Mouse (Mus musculus) kidney, embryonic 16.5 days (tissue): ENCODE results near the gene Trappc6b. TPM values are rescaled to one million over a fixed set of nuclear protein-coding genes. Genes with fewer than 3 reads are reported as not detected.

Source experiments
- ATAC-seq: fragments of 200-750 bp; cut with Nextera tagmentation; 2 replicates; pipeline ENCODE4 v1.8.0; 2017; ENCODE audit warnings: moderate TSS enrichment; ENCODE audit not compliant: low FRiP score, low TSS enrichment
- H3K27ac ChIP-seq: fragments of 300-500 bp; sonication (generic); 2 replicates; pipeline ENCODE4 v1.5.1; 2014; ENCODE audit warnings: low read length
- H3K27me3 ChIP-seq: fragments of 300-500 bp; sonication (generic); 2 replicates; pipeline ENCODE4 v1.6.1; 2014; ENCODE audit warnings: low read length, control low read depth, mixed read lengths; ENCODE audit not compliant: insufficient read depth
- H3K36me3 ChIP-seq: fragments of 300-500 bp; sonication (generic); 2 replicates; pipeline ENCODE4 v1.6.1; 2014; ENCODE audit warnings: low read length, control low read depth, mixed read lengths; ENCODE audit not compliant: insufficient read depth
- H3K4me1 ChIP-seq: fragments of 300-500 bp; sonication (generic); 2 replicates; pipeline ENCODE4 v1.6.1; 2014; ENCODE audit warnings: low read length, control low read depth, mixed read lengths; ENCODE audit not compliant: insufficient read depth
- H3K4me2 ChIP-seq: fragments of 300-500 bp; sonication (generic); replicated peaks from 2 replicates; pipeline ENCODE4 v1.6.1; 2014; ENCODE audit warnings: low read depth, low read length
- H3K4me3 ChIP-seq: fragments of 300-500 bp; sonication (generic); 2 replicates; pipeline ENCODE4 v1.5.1; 2014; ENCODE audit warnings: mild to moderate bottlenecking, low read length
- H3K9ac ChIP-seq: fragments of 300-500 bp; sonication (generic); replicated peaks from 2 replicates; pipeline ENCODE4 v1.6.1; 2014; ENCODE audit warnings: low read length
- H3K9me3 ChIP-seq: fragments of 300-500 bp; sonication (generic); 2 replicates; pipeline ENCODE4 v1.6.1; 2016; ENCODE audit warnings: low read length, control low read depth
- WGBS: fragments of 180-500 bp; shearing (Covaris S2); extraction: QIAGEN DNeasy Blood & Tissue Kit; methylation state at CpG from one replicate; pipeline ENCODE4 v1.1.7; 2014; 5-methylcytosine and 5-hydroxymethylcytosine counted together
- polyA plus RNA-seq: library from polyadenylated mRNA; unstranded; fragments of >200 nt; fragmentation: Nextera tagmentation; extraction: Ambion mirVana; gene quantifications from 2 replicates; pipeline ENCODE4 v1.2.1, GENCODE M21; 2015

The Trappc6b gene
- 94.4 and 97.3 TPM in 2 replicates for polyA plus RNA-seq

DNA sequence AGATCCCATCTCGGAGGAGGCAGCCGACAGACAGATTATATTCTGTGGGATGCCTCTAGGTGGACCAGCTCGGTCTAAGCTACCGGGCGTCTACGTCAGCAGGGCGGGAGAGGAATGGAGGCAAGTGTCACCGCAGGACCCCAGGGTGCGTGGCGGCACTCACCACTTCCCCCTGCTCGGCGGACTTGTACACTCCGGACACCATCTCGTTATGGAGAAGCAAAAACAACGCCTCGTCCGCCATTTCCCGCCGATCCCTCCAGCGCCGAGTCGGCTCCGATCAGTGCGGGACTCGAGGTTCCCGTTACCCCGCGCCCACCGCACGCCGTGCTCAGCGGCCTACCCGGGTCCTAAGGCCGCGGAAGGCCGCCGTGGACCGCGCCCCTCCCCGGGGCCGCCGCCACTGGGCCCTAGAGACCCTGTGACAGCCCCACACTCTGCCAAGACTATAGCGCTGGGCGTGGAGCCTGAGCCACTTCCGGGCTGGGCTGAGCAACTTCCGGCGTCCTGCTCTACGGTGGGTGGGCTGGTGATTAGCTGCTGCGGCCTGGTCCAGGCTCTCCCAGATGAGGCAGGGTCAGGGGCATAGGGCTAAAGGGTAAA, at the start of gene Trappc6b:
Gene Trappc6b, minus strand, starts transcription at position 480 of the 603 bp plus-strand sequence.
- peak within 1 kb of the TSS; percentile 82 for H3K4me2 ChIP-seq

DNA sequence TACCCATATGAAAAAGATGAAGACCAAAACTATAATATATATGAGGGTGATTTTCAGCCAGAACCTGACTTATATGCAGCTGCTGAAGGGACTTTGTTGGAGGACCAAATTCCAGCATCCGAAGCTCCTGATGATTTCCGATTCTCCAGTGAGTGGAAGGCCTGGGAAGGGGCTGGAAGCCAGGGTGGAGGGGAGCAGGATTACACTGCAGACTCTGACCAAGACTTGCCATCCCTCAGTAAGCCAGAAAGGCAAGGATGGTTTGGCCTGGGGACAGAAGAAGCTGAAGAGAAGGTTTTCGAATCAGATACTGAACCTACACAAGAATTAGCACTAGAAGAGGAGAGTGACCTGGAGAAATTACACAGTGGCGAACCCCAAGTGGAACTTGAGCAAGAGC, 46.7 kb upstream of the Trappc6b start:
- H3K4me2 ChIP-seq = no peak overlapping the region
- no peaks in the 10 kb centered on the region for H3K9me3 ChIP-seq
- H3K4me1 ChIP-seq = no peaks in the 10 kb centered on the region
- ATAC-seq = no peak
- H3K4me3 ChIP-seq = no peak overlapping the region
- no peak overlapping the region for H3K9ac ChIP-seq
- no peak overlapping the region for H3K27ac ChIP-seq
- 89% methylated on average over 4 of the region's 4 CpGs for WGBS
- no peaks in the 10 kb centered on the region for H3K36me3 ChIP-seq
- no peaks in the 10 kb centered on the region for H3K27me3 ChIP-seq

More for the DNA sequence above, at the start of gene Trappc6b:
- H3K4me1 ChIP-seq = peaks cover 15% of the 10 kb centered on the region
- H3K36me3 ChIP-seq = peaks cover 19% of the 10 kb centered on the region; the same call in 1 of the 2 replicates
- under 1% methylated on average over 49 of the region's 49 CpGs for WGBS
- peak within 1 kb of the TSS; percentile 97 for H3K9ac ChIP-seq
- H3K9me3 ChIP-seq = no peaks in the 10 kb centered on the region
- peak within 1 kb of the TSS; percentile 83 for H3K4me3 ChIP-seq
- ATAC-seq = peak; percentile 98
- peak within 1 kb of the TSS; percentile 94 for H3K27ac ChIP-seq
- H3K27me3 ChIP-seq = no peaks in the 10 kb centered on the region

DNA sequence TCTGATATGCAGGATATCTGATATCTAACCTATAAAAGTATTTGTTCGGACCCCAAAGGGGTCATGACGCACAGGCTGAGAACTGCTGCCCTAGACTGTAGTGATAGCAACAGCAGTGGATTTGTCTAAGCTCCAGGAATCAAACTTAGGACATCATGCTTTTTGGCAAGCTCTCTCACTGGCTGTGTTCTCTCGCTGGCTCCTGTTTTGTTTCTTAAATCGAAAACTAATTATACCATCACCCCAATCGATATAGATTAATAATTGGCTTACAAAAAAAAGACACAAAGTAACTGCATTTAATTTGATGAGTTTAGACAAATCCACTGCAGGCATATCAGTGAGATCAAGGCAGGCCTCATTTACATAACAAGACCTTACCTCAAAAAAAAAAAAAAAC, 45.2 kb upstream of the Trappc6b start:
- Histone ChIP-seq H3K9ac (no peak overlapping the region), H3K4me3 (no peak overlapping the region), H3K4me1 (no peaks in the 10 kb centered on the region), H3K36me3 (no peaks in the 10 kb centered on the region), H3K4me2 (no peak overlapping the region), H3K9me3 (no peaks in the 10 kb centered on the region), H3K27ac (no peak overlapping the region), H3K27me3 (no peaks in the 10 kb centered on the region)
- no peak for ATAC-seq
- 88% methylated on average over 5 of the region's 5 CpGs for WGBS

DNA sequence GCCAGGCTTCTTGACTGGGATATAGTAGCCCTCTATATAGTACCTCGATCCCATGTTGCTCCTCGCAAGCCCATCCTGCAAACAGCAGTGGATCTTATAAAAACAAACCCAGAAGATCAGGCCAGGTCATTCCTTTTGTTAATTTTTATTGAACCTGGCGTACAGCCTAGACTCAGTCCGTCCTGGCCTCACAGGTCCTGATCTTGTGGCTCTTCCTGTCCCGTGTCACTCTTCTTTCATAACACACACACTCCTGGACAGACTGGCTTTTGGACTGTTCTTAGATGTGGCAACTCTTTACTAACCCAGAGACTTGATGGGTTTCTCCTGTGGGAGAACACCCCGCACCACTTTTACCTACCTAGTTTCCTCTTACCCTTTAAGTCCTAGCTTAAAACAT, 44.6 kb upstream of the Trappc6b start:
- Histone ChIP-seq H3K4me3 (no peak overlapping the region), H3K27me3 (no peaks in the 10 kb centered on the region), H3K4me1 (no peaks in the 10 kb centered on the region), H3K9ac (no peak overlapping the region), H3K36me3 (no peaks in the 10 kb centered on the region), H3K27ac (no peak overlapping the region), H3K9me3 (no peaks in the 10 kb centered on the region), H3K4me2 (no peak overlapping the region)
- ATAC-seq = no peak
- 64% methylated on average over 6 of the region's 6 CpGs for WGBS

DNA sequence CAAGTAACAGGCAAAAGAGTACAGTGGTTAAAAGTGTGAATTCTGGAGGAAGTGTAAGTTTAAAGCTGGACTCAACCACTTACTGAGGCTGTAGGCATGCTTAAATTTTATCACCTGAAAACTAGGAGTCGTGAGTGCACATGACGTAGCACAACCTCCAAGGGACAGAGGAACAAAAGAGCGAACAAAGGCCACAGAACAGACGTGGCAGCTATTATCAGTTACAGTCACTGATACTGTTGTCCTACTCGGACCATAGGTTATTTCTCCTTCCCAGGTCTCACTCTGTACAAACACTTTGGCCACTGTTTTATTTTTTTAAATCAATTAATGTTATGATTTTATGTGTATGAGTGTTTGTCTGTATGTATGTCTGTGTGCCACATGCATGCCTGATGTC, 43.5 kb upstream of the Trappc6b start:
- no peaks in the 10 kb centered on the region for H3K4me1 ChIP-seq
- ATAC-seq = no peak
- H3K4me2 ChIP-seq = no peak overlapping the region
- no peak overlapping the region for H3K4me3 ChIP-seq
- H3K36me3 ChIP-seq = no peaks in the 10 kb centered on the region
- no peaks in the 10 kb centered on the region for H3K9me3 ChIP-seq
- no peak overlapping the region for H3K27ac ChIP-seq
- no peak overlapping the region for H3K9ac ChIP-seq
- 73% methylated on average over 5 of the region's 5 CpGs for WGBS
- H3K27me3 ChIP-seq = no peaks in the 10 kb centered on the region

DNA sequence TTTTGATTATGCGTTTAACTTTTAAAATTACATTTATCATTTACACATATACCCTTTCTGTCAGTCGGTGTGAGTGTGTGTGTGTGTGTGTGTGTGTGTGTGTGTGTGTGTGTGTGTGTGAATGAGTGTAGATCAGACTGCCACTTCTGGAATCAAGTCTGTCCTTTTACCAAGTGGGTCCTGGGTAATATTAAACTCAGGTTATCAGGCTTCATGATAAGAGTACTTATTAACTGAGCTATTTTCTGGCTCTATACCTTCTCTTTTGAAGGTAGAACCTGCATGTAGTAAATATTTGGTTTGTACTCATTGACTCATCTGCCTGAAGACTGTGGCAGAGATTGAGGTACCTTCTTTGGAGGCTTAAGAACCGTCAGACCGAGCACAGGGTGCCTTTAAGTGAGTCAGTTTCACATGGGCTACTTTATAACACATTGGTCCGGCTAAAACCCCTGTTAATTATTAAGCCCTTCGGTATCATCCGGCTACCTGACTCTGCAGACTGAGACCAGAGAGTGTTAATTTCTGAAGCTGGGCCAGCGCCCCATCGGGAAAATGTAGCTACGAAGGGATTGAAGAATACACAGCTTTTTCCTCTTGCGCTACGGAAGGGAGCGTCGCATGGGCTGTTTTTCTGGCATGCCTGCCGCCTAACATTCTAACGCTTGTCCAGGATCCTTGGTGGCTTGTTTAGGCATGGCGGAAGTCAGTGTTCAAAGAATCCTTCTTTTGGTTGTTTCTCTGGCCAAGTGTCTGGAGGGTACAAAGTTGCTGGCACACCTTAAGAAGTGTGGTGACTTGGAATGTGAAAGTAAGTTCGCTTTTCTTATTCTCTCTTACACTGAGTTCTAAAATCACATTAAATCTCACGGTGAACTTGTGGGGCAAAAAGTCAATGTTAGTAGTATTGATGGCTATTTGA, 34.1 kb upstream of the Trappc6b start, which contains the start of gene Mia2:
Gene Mia2, plus strand, starts transcription at position 696 of the 922 bp plus-strand sequence.
- no peaks in the 10 kb centered on the region for H3K4me1 ChIP-seq
- no peaks in the 10 kb centered on the region for H3K27me3 ChIP-seq
- H3K4me2 ChIP-seq = peak within 1 kb of the TSS; percentile 36
- no peaks in the 10 kb centered on the region for H3K36me3 ChIP-seq
- H3K4me3 ChIP-seq = peak within 1 kb of the TSS; percentile 39
- WGBS = 63% methylated on average over 19 of the region's 19 CpGs
- peak; percentile 88 for ATAC-seq
- peak within 1 kb of the TSS; percentile 51 for H3K9ac ChIP-seq
- H3K9me3 ChIP-seq = no peaks in the 10 kb centered on the region
- H3K27ac ChIP-seq = peak within 1 kb of the TSS; percentile 83

DNA sequence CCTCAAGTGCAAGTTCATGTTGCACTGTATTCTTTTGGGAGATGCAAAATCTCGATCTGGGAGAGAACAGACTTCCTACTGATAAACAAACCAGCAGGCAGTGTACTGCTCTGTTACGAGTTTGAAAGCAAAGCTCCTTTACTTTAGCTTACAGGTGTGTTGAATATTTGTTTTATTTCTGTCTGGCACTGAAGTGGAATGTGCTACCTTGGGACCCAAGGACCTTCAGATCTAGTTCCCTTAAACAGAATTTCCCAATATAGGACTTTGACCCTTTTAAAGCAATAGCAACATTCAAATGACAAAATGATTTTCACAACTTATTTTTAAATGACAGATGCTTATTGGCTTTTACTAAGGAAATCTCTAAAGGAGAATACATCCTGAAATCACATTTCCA, 32.3 kb upstream of the Trappc6b start:
- 65% methylated on average over 2 of the region's 2 CpGs for WGBS

DNA sequence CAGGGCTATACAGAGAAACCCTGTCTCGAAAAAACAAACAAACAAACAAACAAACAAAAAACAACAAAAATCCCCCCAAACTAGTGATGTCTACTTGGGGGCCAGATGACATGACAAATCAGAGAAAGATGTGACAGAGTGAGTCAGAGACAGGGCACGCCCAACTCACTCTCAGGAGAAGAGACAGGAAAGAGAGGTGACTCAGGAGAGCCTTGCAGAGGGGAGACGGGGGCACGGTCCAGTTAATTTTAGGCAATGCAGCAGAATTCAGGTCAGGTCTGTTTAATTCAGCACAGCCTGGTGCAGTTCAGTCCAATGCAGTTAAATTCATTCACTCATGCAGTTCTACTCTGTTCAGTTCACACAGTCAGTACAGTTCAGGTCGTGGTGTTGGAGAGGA, 24.9 kb upstream of the Trappc6b start:
- Histone ChIP-seq H3K36me3 (no peaks in the 10 kb centered on the region), H3K4me3 (no peak overlapping the region), H3K27me3 (no peaks in the 10 kb centered on the region), H3K27ac (no peak overlapping the region), H3K9me3 (no peaks in the 10 kb centered on the region), H3K9ac (no peak overlapping the region), H3K4me1 (no peaks in the 10 kb centered on the region), H3K4me2 (no peak overlapping the region)
- no peak for ATAC-seq
- WGBS = 81% methylated on average over 5 of the region's 5 CpGs

More for the DNA sequence above, 32.3 kb upstream of the Trappc6b start:
- Histone ChIP-seq H3K27me3 (no peaks in the 10 kb centered on the region), H3K9me3 (no peaks in the 10 kb centered on the region), H3K27ac (no peak overlapping the region), H3K4me3 (no peak overlapping the region), H3K4me2 (no peak overlapping the region), H3K4me1 (no peaks in the 10 kb centered on the region), H3K9ac (no peak overlapping the region), H3K36me3 (no peaks in the 10 kb centered on the region)
- no peak for ATAC-seq

DNA sequence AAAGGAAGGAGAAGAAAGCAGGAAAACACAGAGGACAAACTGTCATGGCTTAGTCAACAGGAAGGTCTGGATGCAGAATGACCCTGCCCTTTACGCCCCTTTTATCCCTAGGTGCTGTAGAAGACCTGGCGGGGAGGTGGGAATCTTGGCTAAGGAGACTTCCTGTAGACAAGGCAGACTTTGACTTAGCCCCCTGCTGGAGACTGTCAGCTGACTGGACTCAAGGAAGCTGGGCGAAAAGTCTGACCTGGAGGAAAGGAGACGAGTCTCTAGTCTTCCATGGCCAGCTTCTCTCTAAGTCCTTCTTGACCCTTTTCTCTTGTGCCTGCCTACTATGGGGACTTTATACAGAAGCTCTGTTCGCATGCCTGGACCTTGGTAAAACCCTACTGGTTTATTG, 23.2 kb upstream of the Trappc6b start:
- Histone ChIP-seq H3K4me1 (no peaks in the 10 kb centered on the region), H3K4me3 (no peak overlapping the region), H3K9me3 (no peaks in the 10 kb centered on the region), H3K4me2 (no peak overlapping the region), H3K36me3 (no peaks in the 10 kb centered on the region), H3K27ac (no peak overlapping the region), H3K27me3 (no peaks in the 10 kb centered on the region), H3K9ac (no peak overlapping the region)
- 66% methylated on average over 5 of the region's 5 CpGs for WGBS
- ATAC-seq = no peak

DNA sequence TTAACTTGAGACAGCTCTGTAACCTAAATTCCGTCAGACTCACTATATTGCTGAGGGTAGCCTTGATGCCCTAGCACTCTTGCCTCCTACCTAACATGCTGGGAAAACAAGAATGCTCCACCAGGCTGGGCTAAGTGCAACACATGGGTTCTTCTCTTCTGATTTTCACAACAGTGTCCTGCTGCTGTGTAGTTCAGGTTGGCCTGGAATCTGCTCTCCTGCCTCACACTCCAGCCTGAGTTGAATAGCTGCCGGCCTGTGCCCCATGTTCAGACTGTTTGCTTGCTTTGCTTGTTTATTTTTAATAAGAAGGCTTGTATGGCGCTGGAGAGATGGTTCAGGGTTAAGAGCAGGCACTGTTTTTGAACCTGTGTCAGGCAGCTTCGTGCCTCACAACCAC, 19.2 kb upstream of the Trappc6b start:
- Histone ChIP-seq H3K4me1 (no peaks in the 10 kb centered on the region), H3K36me3 (no peaks in the 10 kb centered on the region), H3K27me3 (no peaks in the 10 kb centered on the region), H3K4me2 (no peak overlapping the region), H3K4me3 (no peak overlapping the region), H3K27ac (no peak overlapping the region), H3K9me3 (no peaks in the 10 kb centered on the region), H3K9ac (no peak overlapping the region)
- no peak for ATAC-seq
- 87% methylated on average over 4 of the region's 4 CpGs for WGBS
